Mouse (Mus musculus) layer of hippocampus, postnatal 36 days (tissue): ENCODE measurements around the gene 1700019D03Rik. TPM values are rescaled to one million over a fixed set of nuclear protein-coding genes. Genes with fewer than 3 reads are reported as not detected.

Source experiments
- DNase-seq, 2 experiments: peaks; one replicate each; pipeline ENCODE4 v3.0.0; 2022
- total RNA-seq, 2 experiments: library from RNA; stranded (reverse); gene quantifications; 2 replicates each; pipeline ENCODE4 v1.2.3; 2021

The 1700019D03Rik gene
- 1 to 10 TPM; 7.2 to 7.4 TPM for total RNA-seq

DNA sequence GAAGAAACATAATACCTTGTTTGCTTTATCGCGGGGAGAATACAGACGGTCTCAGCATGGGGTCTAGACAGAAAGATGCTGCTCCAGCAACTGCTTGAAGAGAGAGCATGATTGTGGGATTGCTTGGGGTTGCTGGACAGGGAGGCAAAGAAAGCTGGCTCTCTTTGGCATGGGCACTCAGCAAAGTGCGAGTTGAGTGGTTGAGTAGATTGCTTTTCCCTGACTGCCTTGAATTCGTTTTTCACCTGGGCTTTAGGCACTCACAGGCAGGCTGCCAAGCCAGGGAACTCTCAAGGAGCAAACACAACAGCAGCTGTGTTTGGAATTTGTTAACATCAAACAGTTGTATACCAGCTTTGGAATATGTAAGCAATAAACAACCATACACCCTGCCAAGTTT lies at the start of gene 1700019D03Rik:
1700019D03Rik (minus strand) TSS at position 101 of the 400 bp plus-strand sequence.
- DNase-seq, result no peak

DNA sequence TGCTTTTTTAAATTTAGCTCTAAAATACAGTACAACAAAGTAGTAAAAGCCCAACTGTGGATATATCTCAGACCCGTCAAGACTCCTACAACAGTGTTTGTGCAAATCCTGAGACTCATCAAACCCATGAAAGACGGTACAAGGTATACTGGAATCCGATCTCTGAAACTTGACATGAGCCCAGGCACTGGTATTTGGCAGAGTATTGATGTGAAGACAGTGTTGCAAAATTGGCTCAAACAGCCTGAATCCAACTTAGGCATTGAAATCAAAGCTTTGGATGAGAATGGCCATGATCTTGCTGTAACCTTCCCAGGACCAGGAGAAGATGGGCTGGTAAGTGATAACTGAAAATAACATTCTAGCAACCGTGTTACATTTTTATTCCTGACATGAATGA lies 43.9 kb upstream of the 1700019D03Rik start:
- DNase-seq, result no peak

DNA sequence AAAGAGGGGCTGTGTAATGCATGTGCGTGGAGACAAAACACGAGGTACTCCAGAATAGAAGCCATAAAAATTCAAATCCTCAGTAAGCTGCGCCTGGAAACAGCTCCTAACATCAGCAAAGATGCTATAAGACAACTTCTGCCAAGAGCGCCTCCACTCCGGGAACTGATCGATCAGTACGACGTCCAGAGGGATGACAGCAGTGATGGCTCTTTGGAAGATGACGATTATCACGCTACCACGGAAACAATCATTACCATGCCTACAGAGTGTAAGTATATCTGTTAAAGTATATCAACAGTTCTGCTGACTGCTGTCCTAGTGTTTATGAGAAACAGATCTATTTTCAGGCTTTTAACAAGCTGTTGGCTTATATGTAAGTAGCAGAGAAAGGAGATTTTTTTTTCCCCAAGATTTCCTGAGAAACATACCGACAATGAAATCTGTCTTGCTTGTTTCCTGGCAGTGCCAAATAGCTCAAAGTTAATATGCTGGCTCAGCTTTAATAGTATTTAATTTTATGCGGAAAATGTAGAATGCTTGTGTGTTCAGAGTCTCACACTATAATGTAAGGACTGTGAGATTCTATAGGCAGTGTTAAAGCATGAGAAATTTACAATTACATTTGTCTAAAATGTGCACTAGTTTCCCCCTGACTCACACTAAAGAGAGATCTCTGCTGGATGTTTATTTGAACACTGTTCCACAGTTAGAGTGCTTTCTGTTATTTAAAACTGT lies 42.1 kb upstream of the 1700019D03Rik start:
- DNase-seq, result peak; percentile 39 to 53

GRCm38 (mm10) chr1:53061340-53061739 lies 41.4 kb upstream of the 1700019D03Rik start, which contains the start of gene Mstn:
TSS of gene Mstn (plus strand) at chr1:53061640.
- no peak for DNase-seq

DNA sequence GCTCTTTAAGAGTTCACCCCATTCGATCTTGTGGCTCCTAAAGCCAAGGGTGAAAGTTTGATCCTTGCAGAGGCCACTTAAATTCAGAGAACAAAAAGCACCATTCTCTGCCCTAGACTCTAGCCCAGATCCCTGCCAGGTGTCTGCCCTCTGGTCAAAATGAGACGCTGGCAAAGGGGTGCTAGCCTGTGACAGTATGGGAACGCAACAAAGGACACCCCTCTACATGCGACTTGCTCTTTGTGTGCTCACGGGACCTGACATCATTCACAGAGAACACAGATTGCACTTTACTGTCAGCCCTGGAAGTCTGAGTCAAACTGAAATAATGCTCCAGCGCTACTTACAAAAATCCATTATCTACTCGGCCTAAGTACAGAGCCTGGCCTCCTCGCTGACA lies 40.5 kb upstream of the 1700019D03Rik start:
- no peak for DNase-seq

DNA sequence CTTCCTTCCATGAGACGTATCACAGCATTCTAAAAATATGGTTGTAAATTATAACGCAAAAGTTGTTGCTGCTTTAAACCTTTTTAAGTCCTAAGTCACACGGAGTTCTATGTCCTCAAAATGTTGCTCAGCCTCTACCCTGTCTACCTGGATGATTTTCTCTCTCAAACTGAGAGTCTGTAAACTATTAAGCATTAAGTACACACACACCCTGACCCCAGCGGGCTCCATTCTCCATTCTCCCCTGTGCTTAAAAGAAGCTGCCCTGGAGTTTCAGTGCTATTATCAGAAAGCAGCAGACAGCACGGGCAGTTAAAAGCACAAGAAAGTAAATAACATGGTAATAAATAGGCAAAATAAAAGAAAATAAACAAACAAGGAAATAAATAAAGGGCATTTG lies 39.1 kb upstream of the 1700019D03Rik start:
- no peak for DNase-seq

DNA sequence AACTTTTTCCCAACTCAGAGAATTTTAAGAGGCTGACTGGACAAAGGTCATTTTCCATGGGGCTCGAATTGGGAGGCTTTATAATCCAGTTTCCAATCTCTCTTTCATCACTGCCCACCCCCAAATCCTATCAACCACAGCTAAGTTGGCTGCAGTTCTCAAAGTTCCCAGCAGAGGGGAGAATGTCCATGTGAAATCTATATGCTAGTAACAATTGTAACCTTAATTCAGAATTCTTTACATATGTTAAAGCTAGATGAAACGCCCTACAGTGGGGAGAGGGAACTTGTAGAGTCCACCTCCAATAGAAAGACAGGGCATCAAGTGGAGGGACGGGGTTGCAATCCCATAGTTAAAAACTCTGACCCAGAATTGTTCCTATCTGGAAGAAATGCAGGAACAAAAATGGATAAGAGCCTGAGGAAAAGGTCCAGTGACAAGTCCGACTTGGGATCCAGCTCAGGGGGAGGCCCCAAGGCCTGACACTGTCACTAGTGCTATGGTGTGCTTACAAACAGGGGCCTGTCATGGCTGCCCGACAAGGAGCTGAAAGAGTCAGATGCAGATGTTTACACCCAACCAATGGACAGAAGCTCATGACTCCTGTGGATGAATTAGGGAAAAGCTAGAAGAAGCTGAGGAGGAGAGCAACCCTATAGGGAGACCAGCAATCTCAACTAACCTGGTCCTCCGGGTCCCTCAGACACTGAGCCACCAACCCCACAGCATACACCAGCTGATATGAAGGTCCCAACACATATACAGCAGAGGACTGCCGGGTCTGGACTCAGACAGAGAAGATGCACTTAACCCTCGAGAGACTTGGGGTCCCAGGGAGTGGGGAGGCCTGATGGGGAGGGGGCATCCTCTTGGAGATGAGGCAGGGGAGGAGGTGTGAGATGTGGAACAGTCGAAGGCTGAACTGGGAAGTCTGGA lies 33.4 kb upstream of the 1700019D03Rik start:
- DNase-seq, result peak; percentile 35 to 64

GRCm38 (mm10) chr1:53049763-53050427 lies 29.9 kb upstream of the 1700019D03Rik start:
- no peak for DNase-seq

DNA sequence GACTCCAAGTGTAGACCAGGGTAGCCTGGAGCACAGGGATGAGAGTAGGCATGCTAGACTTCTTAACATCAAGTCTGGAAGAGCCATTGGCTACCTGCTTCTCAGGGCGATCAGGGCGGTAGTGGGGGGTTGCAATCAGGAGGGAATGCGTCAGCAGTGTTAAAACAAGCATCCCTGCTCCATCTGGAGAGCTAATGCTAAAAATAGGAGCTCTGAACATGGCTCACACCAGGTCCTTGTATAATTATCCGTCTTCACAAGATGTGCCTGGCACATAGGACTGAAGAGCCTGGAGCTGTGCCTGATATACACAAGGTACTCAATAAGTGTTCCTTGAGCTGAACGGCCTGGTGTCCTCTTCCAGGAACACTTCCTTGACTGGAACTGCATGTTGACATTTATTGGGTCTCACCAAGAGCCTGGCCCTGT lies 17.5 kb upstream of the 1700019D03Rik start:
- DNase-seq, result no peak

- DNase-seq, result no peak
Observed at GRCm38 (mm10) chr1:53032550-53032949, 12.6 kb upstream of the 1700019D03Rik start.

DNA sequence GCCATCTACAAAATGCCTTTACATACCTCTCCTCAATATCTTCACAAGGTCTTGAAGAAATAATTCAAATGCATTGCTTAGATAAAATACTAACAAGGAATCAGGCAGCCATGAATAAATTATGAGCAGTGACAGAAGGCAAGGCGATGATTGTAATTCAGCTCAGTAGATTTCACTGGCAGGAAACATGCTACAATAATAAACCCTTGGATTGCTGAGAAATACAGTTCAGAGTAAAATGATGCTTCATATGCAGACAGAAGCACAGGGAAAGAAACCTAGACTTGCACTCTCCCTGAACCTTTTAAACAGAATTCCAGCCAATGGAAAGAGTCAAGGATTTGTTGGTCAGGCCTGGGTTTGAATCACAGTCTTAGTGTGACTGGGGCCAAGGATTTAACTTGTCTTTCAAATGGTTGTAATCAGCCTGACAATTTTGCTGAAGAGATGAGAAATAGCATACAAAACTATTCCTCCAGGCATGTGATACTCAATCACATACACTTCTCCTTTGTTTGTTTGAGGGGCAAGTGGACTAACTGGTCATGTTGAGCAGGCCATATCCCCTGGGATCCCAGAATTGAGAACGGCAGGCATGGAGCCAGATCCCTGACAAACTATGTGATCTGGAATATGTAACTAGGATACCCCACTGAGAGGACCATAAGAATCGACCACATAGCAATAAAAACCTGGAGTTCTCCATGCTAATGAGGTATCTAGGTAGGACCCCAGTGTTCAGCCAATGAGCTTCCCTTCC lies 1.1 kb downstream of the 1700019D03Rik start:
- DNase-seq, result no peak

GRCm38 (mm10) chr1:53015606-53016005 lies 4.4 kb downstream of the 1700019D03Rik start:
- DNase-seq, result no peak

GRCm38 (mm10) chr1:53014716-53015115 lies 5.3 kb downstream of the 1700019D03Rik start:
- DNase-seq, result no peak

DNA sequence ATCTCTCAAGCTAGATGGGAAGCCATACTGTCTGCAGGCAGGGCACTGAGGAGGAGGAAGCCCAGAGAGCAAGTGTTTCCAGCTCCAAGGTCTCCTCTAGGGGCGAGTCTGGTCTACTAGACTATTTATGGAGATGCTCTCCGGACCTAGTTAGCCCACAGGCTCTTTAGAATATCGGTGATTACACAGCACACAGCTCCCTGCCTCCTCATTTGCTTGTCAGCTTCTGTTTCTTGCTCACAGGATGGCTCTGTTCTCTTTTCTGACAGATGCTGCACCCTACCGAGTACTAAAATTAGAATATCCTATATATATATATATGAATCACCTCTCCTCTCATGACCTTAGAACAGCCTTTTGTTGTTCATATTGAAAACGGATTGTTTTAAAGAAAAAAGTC lies 33.3 kb downstream of the 1700019D03Rik start:
- DNase-seq, result no peak

GRCm38 (mm10) chr1:52973198-52973597 lies 46.8 kb downstream of the 1700019D03Rik start:
- no peak for DNase-seq

- peak; percentile 53 to 64 for DNase-seq
Observed at GRCm38 (mm10) chr1:52971881-52972503, 48.0 kb downstream of the 1700019D03Rik start.

GRCm38 (mm10) chr1:52964581-52964980 lies 55.4 kb downstream of the 1700019D03Rik start:
- DNase-seq, result no peak

- no peak for DNase-seq
Observed at GRCm38 (mm10) chr1:52963097-52963496, 56.9 kb downstream of the 1700019D03Rik start.

GRCm38 (mm10) chr1:52960191-52960590 lies 59.8 kb downstream of the 1700019D03Rik start:
- no peak for DNase-seq

DNA sequence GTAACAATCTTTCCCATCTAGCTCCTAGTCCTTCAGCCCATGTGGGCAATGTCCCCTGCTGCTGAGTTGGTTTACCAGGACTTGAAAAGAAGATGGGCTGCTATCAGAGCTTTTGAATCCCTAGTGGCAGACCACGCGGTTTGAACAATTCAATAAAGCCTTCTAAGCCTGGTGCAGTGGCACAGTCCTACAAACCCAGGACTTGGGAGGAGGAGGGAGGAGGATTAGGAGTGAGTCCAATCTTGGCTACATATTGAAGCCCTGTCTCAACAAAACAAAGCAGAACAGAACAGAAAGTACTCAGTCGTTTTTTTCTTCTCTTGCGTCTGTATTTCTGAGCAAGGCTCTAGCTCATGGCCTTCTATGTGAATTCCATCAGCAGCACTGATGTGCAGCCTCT lies 63.2 kb downstream of the 1700019D03Rik start:
- DNase-seq, result no peak

DNA sequence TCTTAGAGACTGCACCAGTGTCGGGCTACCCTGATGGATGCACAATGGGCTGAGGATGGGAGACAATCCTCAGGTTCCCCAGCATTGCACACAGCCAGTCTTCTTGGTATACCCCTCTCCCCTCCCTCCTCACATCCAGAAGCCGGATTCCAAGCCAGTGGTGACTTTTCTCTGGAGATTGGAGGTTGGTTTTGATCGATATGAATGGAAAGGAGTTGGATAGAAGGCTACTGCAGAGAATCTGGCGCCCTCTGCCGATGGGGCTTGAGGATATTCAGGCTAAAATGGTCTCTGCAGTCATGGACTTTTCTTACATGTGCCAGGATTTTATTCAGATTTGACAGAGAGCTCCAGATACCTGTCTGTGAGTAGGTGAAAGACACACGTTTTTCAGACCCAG lies 64.9 kb downstream of the 1700019D03Rik start:
- peak; percentile 38 to 56 for DNase-seq
